Mouse (Mus musculus) lung, postnatal 14 days (tissue): ENCODE measurements around the gene H2-M5.
"Not testable (repeated sequence)": the region's sequence is repeated elsewhere in the genome, so short reads cannot be mapped to it uniquely, and the experiment has no call there.

Experiments used
- DNase-seq: peaks from one replicate; pipeline ENCODE4 v3.0.0; 2021

H2-M5 gene

GRCm38 (mm10) chr17:36992336-36993104 lies 3.2 kb upstream of the H2-M5 start:
- no peak for DNase-seq

GRCm38 (mm10) chr17:36990630-36991029 lies 1.3 kb upstream of the H2-M5 start:
- DNase-seq = not testable (repeated sequence)

DNA sequence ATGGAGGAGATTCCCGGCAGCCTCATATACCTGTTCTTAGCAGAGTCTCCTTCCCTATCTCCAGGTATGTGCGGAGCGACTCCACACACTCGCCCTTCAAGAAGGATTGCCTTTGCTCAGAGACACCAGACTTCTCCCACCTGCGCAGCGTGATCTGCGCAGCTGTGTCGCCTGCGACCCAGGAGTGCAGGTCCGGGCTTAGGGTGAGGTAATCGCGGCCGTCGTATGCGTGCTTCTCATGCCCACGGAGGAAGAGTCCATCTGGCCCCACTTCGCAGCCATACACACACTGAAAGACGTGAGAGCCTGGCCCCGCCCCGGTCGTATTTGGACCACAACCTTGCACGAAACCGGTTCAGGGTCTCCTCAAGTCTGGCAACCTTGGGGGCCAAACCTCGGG lies 862 bp downstream of the H2-M5 start:
- no peak for DNase-seq

- DNase-seq = no peak
These were observed 6.8 kb downstream of the H2-M5 start for GRCm38 (mm10) chr17:36982253-36983155.

GRCm38 (mm10) chr17:36981845-36982244 lies 7.5 kb downstream of the H2-M5 start:
- no peak for DNase-seq

DNA sequence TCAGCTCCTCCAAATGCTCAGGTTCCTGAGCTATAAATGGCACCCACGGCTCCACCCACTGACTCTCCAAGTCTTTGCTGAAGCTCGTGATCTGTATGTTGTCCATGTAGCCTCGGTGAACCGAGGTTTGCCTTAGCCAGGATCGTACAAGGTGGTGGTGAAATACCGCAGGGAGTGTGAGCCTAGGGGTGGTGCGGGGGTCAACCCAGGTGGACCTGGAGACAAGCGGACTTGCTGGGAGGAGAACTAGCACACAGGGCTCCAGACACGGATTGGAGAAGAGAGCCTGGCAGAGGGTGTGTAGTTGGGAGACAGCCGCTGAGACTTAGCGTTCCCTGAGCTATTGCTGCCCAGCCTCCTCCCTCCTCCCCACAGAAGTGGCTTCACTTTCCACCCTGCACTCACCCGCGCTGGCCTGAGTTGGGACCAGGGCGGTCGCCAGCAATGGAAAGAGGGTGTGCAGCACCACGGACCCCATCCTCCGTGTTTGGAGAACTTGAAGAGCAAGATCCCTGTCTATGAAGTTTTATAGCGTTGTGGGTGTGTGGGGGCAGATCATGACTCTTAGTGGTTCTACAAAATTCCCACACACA lies 8.0 kb downstream of the H2-M5 start, which contains the start of gene 2410137M14Rik:
Gene 2410137M14Rik (minus strand): TSS at position 17 of the 593 bp plus-strand sequence.
- DNase-seq = peak; percentile 18

- no peak for DNase-seq
These were observed 16.0 kb downstream of the H2-M5 start for GRCm38 (mm10) chr17:36973271-36973787.

DNA sequence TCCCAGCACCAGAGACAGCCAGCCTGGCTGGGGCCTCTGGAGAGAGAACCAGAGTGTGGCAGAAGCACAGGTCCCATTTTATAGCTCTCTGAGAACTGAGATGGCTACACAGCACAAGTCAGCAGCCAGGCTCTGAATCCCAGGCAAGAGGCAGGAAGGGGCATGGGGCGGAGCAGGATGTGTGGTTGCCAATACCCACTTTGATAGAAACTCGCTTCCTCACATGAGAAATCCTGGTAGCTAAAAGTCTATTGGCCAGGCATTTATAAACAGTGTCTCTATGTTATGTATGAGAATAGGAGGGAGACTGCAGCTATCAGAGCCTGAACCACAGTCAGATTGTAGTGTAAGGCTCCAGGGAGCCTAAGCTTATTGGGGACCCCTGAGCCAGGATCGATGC lies 16.5 kb downstream of the H2-M5 start:
- no peak for DNase-seq

DNA sequence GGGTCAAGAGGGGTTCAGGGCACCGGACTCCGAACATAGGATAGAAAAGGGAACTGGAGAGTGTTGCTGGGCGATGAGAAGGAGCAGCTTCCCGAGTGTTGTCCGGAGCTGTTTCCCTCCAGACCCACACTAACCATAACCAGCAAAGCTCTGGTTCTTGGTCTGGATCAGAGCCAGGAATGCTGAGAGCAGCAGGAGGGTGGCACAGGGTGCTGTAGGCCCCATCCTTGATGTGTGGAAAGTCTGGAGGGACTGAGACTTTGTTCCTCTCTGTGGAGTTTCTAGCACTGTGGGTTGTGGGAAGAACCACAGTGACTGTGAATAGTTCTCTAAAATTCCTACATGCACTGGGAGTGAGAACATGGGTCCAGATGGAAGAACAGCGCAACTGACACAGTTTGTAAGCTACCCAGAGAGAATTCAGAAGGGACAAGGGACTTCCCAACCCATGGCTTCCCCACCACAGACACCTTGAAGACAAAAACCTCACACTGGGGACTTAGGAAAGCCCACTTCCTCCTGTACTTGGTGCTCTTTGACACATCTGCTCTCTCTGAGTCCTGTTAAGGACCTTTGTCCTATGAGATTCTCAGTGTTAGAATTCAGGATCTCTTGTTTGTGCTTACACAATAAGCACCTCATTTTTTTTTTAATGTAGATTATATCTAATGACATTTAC lies 18.0 kb downstream of the H2-M5 start:
- DNase-seq = no peak

DNA sequence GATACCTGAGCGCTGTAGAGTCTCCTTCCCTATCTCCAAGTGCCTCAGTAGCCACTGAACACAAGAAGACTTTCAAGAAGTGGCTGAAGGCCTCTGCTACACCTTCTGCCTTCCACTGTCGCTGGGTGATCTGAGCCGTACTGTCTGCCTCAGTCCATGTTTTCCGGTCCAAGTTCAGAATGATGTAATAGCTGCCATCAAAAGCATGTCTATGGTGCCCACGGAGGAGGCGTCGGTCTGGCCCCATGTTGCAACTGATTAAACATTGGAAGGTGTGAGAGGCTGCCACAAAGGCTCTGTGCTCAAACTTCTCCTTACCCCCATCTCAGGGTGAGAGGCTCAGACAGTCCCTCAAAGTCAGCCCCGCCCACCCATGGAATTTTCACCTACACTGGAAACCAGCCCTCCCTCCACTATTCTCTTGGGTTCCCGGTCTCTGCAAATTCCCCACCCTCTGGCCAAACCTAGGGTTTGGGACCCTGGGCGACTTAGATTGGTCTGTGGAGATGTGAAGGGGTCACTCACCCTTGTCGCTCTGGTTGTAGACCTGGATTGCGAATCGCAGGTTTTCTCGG lies 18.9 kb downstream of the H2-M5 start:
- DNase-seq = no peak

GRCm38 (mm10) chr17:36966875-36967274 lies 22.5 kb downstream of the H2-M5 start:
- DNase-seq = no peak

GRCm38 (mm10) chr17:36961125-36961524 lies 28.2 kb downstream of the H2-M5 start:
- DNase-seq = no peak

- no peak for DNase-seq
These were observed 30.5 kb downstream of the H2-M5 start for GRCm38 (mm10) chr17:36958884-36959283.

DNA sequence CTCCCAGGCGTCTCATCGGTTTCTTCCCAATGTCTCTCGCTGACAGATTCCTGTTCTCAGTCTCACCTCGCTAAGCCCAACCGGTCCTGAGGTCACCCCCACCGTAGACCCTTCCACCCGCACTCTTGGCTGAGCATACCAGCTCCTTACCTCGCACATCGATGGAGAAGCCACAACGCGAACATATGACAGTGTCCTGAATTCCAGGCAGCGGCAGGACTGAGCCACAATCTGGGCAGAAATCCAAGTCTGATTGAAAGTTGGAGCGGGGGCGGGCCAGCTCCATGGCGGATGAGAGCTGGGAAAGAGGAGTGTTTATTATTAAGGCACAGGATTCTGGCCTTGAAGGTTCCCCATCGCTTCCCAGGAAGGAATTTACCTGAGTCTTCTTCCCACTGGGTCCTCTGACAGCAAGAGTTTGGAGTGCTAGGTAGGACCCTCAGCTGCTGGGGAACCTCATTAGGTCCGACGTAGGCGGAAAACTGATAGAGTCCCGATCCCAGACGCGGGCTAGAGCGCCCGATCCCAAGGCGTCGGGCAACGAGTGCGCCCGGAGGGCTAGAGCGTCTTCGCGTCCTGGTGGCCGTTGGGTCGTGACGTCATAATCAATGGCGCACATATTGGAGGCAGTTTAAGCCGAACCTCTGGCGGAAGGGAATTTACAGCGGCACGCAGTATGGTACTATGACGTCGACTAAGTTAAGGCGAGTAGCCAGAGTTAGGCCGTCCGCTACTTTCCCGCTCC lies 31.2 kb downstream of the H2-M5 start, which contains the start of the genes Znrd1 and Znrd1as:
Gene Znrd1 (minus strand): TSS at position 561 of the 745 bp plus-strand sequence.
Gene Znrd1as (plus strand): TSS at position 594 of the 745 bp plus-strand sequence.
- DNase-seq = peak; percentile 94

DNA sequence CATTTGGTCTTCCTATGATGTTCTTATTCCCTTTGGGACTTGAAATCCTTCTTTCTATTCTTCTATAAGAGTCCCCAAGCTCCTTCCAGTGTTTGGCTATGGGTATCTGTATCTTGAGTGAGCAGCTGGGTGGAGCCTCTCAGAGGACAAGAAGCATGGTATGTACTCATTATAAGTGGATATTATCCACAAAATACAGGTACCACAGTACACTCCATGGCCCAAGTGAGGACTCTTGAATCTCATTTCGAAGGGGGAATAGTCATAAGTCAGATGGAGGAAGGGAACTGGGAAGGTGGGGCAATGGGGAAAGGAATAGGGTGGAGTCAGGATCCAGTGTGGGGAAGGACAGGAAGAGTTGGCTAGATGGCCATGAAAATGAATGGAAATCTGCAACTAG lies 36.3 kb downstream of the H2-M5 start:
- DNase-seq = no peak

GRCm38 (mm10) chr17:36952631-36953030 lies 36.7 kb downstream of the H2-M5 start:
- DNase-seq = no peak

DNA sequence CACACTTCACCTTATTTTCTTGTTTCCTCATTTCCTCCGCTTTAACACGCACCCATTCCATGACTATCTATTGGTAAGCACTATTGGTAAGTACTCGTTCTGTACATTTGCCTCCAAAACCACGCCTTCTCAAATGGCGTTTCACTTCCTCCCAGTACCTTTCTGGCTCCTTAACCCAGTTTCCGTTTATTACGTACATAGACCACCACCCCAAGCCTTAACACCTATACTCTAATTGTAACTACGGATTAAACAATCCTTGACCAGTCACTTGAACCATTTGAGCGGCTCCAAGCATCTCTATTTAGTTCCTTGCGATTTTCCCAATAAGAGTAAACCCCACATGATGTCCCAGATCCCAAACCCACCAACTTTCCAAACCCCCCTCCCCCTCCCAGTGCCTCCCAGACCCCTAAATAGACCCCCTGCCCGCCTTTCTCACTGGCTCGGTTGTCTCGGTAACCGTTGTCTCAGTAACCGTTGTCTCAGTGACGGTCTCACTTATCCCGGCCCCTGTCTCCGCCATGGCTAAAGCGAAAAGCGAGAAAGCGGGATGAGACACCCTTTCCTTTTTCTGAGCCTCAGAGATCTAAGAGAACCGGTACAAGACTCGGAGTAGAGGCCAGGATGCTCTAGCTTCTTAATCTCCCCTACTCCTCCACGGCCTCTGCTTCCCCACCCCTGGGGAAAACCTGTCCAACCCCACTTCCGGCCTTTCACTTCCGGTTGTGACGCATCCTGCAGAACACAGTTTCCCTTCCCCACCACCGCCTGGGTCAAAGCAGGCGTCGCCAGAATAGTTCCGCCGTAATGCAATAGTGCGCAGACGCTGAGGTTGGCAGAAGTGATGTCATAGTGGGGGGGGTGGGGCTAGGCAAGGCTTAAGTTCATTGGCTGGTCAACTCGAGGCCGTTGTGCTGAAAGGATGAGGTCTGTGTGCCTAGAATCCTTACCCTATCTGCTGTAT lies 38.1 kb downstream of the H2-M5 start, which contains the start of gene Ppp1r11:
Gene Ppp1r11 (minus strand): TSS at position 761 of the 967 bp plus-strand sequence.
- DNase-seq = peak; percentile 96

GRCm38 (mm10) chr17:36949265-36949664 lies 40.1 kb downstream of the H2-M5 start:
- no peak for DNase-seq

GRCm38 (mm10) chr17:36948286-36948685 lies 41.1 kb downstream of the H2-M5 start:
- no peak for DNase-seq
